Mouse (Mus musculus): ENCODE data around the gene Elf1.
A peak's percentile ranks its signal among the peaks of the same experiment; 100 is the strongest.

DNA sequence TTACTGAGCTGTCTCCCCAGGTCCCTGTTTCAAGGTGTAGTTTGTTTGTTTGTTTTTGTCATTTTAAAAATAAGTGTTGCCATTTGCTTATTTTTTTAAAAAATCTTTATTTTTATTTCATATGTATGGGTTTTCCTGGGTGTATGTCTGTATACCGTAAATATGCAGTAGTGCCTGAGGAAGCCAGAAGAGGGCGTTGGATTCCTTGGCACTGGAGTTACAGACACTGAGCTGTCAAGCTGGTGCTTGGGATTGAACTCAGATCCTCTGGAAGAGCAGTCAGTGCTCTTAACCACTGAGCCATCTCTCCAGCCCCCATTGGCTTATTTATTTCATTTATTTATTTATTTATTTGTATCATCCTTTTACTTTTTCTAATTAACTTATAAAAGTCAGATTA, 33.0 kb downstream of the Elf1 start:
- TF ChIP-seq EP300 (IDR thresholded peaks at IDR 0.05) (no peak), CTCF (IDR thresholded peaks at IDR 0.05) (peak; percentile 37)

Measured in lung, postnatal 0 days (tissue).